Mouse (Mus musculus): ENCODE measurements around the gene Csf2rb.

DNA sequence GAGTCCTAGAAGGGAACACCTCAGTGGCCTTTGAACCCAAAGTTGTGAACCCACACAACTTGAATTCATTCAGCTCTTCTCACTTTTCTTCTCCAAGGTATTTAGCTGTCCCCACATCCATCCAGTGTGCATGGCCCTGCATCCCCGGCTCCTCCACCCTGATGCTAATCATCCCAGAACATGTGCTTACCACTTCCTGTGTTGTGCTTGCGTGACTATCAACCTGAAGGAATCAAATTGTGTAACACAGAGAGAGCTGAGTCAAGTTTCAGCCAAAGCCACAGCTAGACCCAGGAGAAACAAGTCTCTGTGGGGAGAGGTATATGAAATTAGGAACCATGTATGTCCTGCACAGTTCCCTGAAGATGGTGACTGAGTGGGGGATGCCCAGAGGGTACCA is 47.2 kb upstream of the Csf2rb start:
- TF ChIP-seq CTCF (IDR thresholded peaks at IDR 0.05; ENCODE audit: low read depth, low read length) (no peak), POLR2A (IDR thresholded peaks at IDR 0.05; ENCODE audit: extremely low read depth, insufficient read depth, low read length) (no peak)
